Mouse (Mus musculus) lung, postnatal 36 days (tissue): Measurements from ENCODE around the gene E2f2.
A peak's percentile ranks its signal among the peaks of the same experiment; 100 is the strongest.

ENCODE experiments used
- DNase-seq: peaks from one replicate; pipeline ENCODE4 v3.0.0; 2022; ENCODE audit warnings: mixed read lengths

Gene E2f2

DNA sequence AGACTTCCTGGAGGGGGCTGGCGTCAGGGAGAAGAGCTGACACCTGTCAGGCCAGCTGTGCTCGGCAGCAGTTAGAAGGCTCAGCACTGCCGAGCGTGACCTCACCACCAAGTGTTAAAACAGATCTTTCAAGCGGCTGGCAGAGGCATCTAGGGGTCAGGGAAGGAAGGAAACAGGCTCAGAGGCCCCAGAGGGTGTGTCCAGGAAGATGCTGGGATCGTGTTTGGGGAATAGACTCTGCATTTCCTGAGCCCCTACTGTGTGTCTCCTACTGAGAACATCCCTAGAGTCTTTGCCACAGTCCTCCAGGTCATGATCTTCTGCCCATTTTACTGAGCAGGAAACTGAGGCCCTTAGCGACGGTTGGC, 5.0 kb downstream of the E2f2 start:
- DNase-seq: no peak

- peak; percentile 86 for DNase-seq
These were observed 5.6 kb downstream of the E2f2 start for GRCm38 (mm10) chr4:136177612-136178474.

DNA sequence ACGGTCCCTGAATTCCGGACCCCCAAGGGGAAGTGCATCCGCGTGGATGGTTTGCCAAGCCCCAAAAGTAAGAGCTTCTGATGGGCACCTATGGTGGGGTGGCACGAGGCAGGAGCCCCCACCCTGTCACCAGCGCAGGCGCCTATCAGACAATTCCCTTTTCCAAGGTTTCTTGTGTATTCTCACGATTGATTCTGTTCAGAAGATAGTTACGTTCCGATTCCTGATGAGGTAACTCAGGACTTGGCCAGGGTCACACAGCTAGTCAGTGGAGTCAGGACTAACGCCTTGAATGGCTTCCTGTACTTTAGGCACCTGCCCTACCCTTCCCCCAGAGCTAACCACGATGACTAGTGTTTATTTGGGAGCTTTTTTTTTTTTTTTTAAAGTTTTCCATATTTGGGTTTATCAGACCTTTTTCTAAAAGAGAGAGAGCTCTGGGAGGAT, 6.3 kb downstream of the E2f2 start:
- peak; percentile 43 for DNase-seq

- DNase-seq: peak; percentile 83
These were observed 7.3 kb downstream of the E2f2 start for GRCm38 (mm10) chr4:136179456-136179855.

- DNase-seq: peak; percentile 94
These were observed 7.8 kb downstream of the E2f2 start for GRCm38 (mm10) chr4:136179998-136180397.

- peak; percentile 95 for DNase-seq
These were observed 8.5 kb downstream of the E2f2 start for GRCm38 (mm10) chr4:136180408-136181330.

DNA sequence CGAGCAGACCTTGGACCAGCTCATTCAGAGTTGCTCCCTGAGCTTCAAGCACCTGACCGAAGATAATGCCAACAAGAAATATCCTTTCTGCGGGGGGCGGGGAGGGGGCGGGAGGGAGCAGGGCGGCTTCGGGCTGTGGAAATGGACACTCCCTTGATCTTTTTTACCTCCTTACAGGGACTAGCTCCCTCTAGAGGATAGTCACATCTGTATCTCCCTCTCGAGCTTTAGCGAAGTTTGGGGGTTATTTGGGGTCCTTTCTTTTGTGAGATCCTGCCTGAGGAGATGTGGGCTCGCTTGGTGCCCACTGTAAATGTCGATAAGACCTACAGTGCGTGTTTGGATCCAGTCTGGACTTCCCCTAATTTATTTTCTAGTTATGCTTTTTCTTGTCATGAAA, 9.2 kb downstream of the E2f2 start:
- peak; percentile 60 for DNase-seq

GRCm38 (mm10) chr4:136185375-136185774, 13.2 kb downstream of the E2f2 start:
- DNase-seq: peak; percentile 72

- peak; percentile 27 for DNase-seq
These were observed 14.1 kb downstream of the E2f2 start for GRCm38 (mm10) chr4:136186315-136186714.

- peak; percentile 83 for DNase-seq
These were observed 14.7 kb downstream of the E2f2 start for GRCm38 (mm10) chr4:136186739-136187472.

GRCm38 (mm10) chr4:136188973-136189737, 17.0 kb downstream of the E2f2 start:
- peak; percentile 37 for DNase-seq

- DNase-seq: peak; percentile 73
These were observed 17.7 kb downstream of the E2f2 start for GRCm38 (mm10) chr4:136189912-136190311.

DNA sequence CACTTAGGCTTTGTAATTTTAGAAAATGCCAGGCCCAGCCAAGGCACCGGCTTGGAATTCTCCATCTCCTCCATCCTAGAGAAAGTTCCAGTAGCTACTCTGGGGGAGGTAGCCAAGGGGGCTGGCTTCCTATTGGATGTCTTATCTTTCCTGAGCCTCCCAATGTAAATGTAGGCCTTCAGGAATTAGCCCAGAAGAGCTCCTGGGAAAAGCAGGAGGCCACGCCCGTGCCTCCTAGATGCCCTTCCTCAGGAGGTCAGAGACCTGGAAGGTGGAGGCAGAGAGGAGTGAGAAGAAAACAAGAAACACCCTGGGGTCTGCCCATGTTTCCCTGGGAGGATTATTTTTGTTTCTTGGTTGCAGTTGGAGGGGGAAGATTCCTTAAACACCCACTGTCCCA, 21.4 kb downstream of the E2f2 start:
- no peak for DNase-seq

DNA sequence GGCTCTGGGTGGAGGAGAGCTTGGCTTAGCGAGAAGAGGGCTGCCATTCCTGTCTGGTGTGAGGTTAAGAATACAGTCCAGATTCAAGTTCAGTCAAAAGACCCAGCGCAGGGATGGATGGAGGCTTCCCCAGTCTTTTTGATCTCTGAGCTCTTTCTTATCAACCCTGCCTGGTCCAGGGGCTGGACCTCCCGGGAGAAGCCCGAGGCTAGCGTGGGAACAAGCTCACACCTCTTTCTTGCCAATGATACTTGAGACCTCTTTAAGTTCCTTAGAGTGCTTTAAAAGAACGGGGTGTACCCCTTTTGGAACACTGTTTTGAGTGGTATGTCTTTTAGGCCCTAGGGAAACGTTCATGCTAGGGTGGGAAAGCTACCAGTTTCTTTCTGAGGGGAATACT, 22.8 kb downstream of the E2f2 start:
- peak; percentile 71 for DNase-seq

DNA sequence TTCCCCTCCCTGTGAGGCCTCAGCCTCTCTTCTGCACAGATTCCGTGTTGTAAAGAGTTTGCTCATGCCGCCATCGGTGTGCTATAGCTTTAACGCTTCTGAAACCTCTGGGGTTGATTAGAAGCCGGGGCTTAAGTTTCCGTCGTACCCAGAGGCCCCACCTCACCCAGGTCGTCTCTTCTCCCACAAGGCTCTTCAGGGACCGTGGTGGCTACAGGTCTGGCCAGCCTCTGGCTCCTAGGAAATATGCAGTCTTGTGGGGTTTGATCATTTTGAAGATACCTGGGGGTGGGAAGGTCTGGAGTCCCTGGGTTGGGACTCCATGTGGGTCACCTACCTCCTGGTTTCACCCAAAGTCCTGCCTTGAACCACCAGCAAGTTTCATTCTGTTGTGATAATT, 23.4 kb downstream of the E2f2 start:
- no peak for DNase-seq

- DNase-seq: no peak
These were observed 24.0 kb downstream of the E2f2 start for GRCm38 (mm10) chr4:136196201-136196600.

GRCm38 (mm10) chr4:136198846-136199245, 26.7 kb downstream of the E2f2 start:
- no peak for DNase-seq

DNA sequence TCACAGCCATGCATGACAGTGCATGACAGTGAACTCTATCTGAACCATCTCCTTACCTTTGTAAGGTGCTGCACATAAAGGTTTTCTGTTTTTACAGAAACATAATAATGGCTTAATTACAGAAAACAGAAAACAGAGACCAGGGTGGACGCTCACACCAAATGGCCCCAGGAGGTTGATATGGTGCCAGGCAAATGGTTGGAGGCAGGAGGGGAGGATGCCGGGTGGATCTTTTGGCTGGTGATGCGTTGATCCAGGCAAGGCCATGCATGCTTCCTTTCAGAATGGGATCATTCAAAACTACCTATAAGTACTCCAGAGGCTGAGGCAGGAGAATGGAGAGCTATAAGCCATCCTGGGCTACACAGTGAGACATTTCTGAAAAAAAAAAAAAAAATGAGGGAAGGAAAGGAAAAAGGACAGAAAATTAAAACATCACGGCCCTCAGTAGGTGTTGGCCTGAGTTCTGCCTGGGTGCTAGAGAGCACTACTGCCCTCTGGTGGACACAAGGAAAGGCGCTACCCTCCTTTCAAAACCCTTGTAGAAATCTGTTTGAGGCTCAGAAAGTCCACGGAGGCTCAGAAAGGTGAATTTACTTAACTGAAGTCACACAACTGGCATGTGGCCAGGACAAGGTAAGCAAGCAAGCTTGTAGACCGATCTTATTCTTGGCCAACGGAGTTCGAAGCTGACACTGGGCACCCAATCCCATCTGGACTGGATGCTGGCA, 27.5 kb downstream of the E2f2 start:
- DNase-seq: peak; percentile 74

DNA sequence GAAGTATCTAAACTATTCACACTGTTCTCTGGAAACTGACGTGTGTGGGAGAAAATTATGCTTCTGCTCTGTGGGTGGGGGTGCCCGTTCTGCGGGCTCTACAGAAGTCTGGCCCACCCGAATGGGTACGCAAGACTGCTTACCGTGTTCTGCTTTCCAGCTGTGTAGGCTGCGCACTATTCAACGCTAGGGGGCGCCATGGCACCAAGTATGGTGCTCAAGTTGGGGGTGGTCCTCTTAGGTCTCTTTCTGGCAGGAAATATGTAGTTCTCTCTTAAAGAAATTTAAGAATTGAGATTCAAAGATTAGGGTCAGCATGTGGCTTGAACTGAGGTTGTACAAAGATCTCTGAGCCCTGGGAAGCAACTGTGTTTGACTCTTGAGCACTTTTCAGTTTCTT, 30.3 kb downstream of the E2f2 start:
- DNase-seq: peak; percentile 84

DNA sequence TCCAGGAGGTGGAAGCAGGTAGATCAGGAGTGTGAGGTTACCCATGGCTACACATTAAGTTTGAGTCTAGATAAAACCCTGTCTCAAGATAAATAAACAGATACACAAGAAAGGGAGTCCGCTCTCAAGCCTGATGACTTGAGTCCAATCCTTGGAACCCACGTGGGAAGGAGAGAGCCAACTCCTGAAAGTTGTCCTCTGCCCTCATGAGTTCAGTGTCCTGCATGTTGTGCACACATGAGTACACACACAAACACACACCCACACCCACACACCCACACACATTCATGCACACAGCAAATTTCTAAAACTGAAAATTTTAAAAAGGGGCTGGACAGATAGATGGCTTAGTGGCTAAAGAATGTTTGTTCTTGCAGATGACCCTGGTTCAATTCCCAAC, 32.6 kb downstream of the E2f2 start:
- no peak for DNase-seq
